Comparison of ENCODE assay signal across 8 mouse cellular contexts in the genomic region with DNA sequence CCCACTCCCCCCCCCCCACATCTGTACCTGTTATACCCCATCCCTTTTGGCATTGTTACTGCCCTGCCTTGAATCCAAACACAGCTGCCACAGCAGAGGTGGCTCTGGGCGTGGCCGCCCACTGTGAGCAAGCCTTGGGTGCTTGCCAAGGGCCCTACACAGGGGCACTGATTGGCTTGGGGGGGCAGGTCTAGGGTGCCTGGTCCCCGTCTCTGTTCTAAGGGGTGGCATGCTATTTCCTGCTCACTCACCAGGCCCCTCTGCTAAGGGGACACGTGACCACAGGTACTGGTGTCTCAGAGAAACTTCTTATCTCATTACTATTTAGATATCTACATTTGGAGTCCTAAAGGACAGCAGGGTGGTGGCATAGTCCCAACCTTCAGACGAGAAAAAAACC. TPM values are rescaled to one million over a fixed set of nuclear protein-coding genes. Genes with fewer than 3 reads are reported as not detected.
DNase-seq lines count a peak whose midpoint lies in the region; ATAC-seq lines count a peak whose summit lies in the region.

No protein-coding gene starts in this region.

- H3K36me3 ChIP-seq in heart, embryonic 13.5 days = no peaks in the 10 kb centered on the region
- H3K36me3 ChIP-seq in midbrain, embryonic 15.5 days (replicated peaks) = no peaks in the 10 kb centered on the region

- peak overlapping the region; percentile 63; the same call in 1 of the 2 replicates for H3K9ac ChIP-seq in heart, embryonic 13.5 days
- no peak overlapping the region for H3K9ac ChIP-seq in midbrain, embryonic 15.5 days

- no peak for ATAC-seq in heart, embryonic 13.5 days (ENCODE audit: extremely low read depth, insufficient number of reproducible peaks, low FRiP score, low TSS enrichment)
- no peak; the same call in 1 of the 2 replicates for ATAC-seq in midbrain, embryonic 15.5 days (replicated peaks)

- H3K4me2 ChIP-seq in heart, embryonic 13.5 days = peak overlapping the region; percentile 56
- H3K4me2 ChIP-seq in midbrain, embryonic 15.5 days = no peak overlapping the region

- H3K27me3 ChIP-seq in heart, embryonic 13.5 days (replicated peaks) = peaks cover 13% of the 10 kb centered on the region
- peaks cover 8% of the 10 kb centered on the region for H3K27me3 ChIP-seq in midbrain, embryonic 15.5 days (replicated peaks)

- DNase-seq in heart, adult 18-20 months = peak; percentile 51 to 68
- DNase-seq in heart, adult 8-10 months (ENCODE audit: low spot score) = no peak
- DNase-seq in kidney, postnatal 4 days = peak; percentile 67 to 78
- DNase-seq in naive thymus-derived CD4-positive, alpha-beta T cell, adult 2 months (ENCODE audit: low read depth) = peak; percentile 73
- no peak for DNase-seq in testis, postnatal 10 days (ENCODE audit: low spot score)
- no peak for DNase-seq in urinary bladder, postnatal 25 days (ENCODE audit: low spot score)

- WGBS in heart, embryonic 13.5 days = 37% methylated on average over 5 of the region's 5 CpGs
- WGBS in midbrain, embryonic 15.5 days = 78% methylated on average over 5 of the region's 5 CpGs

- peak overlapping the region; percentile 64 for H3K27ac ChIP-seq in heart, embryonic 13.5 days (replicated peaks)
- no peak overlapping the region for H3K27ac ChIP-seq in midbrain, embryonic 15.5 days

- peaks cover 49% of the 10 kb centered on the region for H3K4me1 ChIP-seq in heart, embryonic 13.5 days
- no peaks in the 10 kb centered on the region for H3K4me1 ChIP-seq in midbrain, embryonic 15.5 days

- no peaks in the 10 kb centered on the region for H3K9me3 ChIP-seq in heart, embryonic 13.5 days
- H3K9me3 ChIP-seq in midbrain, embryonic 15.5 days = no peaks in the 10 kb centered on the region

- peak overlapping the region; percentile 16; the same call in 1 of the 2 replicates for H3K4me3 ChIP-seq in heart, embryonic 13.5 days
- no peak overlapping the region for H3K4me3 ChIP-seq in midbrain, embryonic 15.5 days

RNA-seq across cellular contexts. Expression of gene Neurl3, which starts 1.9 kb away (rescaled TPM):
- 1 to 10 TPM; 3.2 to 3.4 TPM for total RNA-seq in heart, adult 18-20 months (2021)
- total RNA-seq in heart, adult 8-10 months (2022) = 1 to 10 TPM; 2.0 to 4.4 (median 2.8) TPM
- polyA plus RNA-seq in heart, embryonic 13.5 days (2015; fragmentation: Nextera tagmentation; extraction: Ambion mirVana) = 3.7 and 4.7 TPM in 2 replicates
- 1.1 and 1.4 TPM in 2 replicates for polyA plus RNA-seq in midbrain, embryonic 15.5 days (2015; fragmentation: Nextera tagmentation; extraction: Ambion mirVana)

RNA-seq across cellular contexts. Expression of gene Uggt1, which starts 28.0 kb away (rescaled TPM):
- 10 to 100 TPM; 26.3 to 28.2 TPM for total RNA-seq in heart, adult 18-20 months (2021)
- 10 to 100 TPM; 26.8 to 31.9 (median 28.4) TPM for total RNA-seq in heart, adult 8-10 months (2022)
- polyA plus RNA-seq in heart, embryonic 13.5 days (2015; fragmentation: Nextera tagmentation; extraction: Ambion mirVana) = 32.7 and 34.4 TPM in 2 replicates
- 49.4 and 51.3 TPM in 2 replicates for polyA plus RNA-seq in midbrain, embryonic 15.5 days (2015; fragmentation: Nextera tagmentation; extraction: Ambion mirVana)

RNA-seq across cellular contexts. Expression of gene Arid5a, which starts 35.0 kb away (rescaled TPM):
- total RNA-seq in heart, adult 18-20 months (2021) = 10 to 100 TPM; 10.8 to 12.7 TPM
- 10 to 100 TPM in 2 of 4 experiments, 1 to 10 TPM in 2; 4.7 to 16.6 (median 9.9) TPM for total RNA-seq in heart, adult 8-10 months (2022)
- 12.7 and 13.4 TPM in 2 replicates for polyA plus RNA-seq in heart, embryonic 13.5 days (2015; fragmentation: Nextera tagmentation; extraction: Ambion mirVana)
- 3.1 and 3.4 TPM in 2 replicates for polyA plus RNA-seq in midbrain, embryonic 15.5 days (2015; fragmentation: Nextera tagmentation; extraction: Ambion mirVana)

Comparison
In these comparisons a context has a peak if more than half of its experiments do, and no peak if none do; other contexts are left out.
1. DNase-seq: peak in heart, adult 18-20 months (2 of 2), kidney, postnatal 4 days (2 of 2) and naive thymus-derived CD4-positive, alpha-beta T cell, adult 2 months (single experiment); none in heart, adult 8-10 months (single experiment), testis, postnatal 10 days (single experiment) and urinary bladder, postnatal 25 days (single experiment).